Mouse (Mus musculus): ENCODE measurements around the gene AB124611. TPM values are rescaled to one million over a fixed set of nuclear protein-coding genes. Genes with fewer than 3 reads are reported as not detected.
A peak's percentile ranks its signal among the peaks of the same experiment; 100 is the strongest.
"Not testable (repeated sequence)": the region's sequence is repeated elsewhere in the genome, so short reads cannot be mapped to it uniquely, and the experiment has no call there.

The AB124611 gene
- polyA plus RNA-seq, 1 experiment from 2014 or later: 2.6 TPM

- H3K4me1 ChIP-seq (replicated peaks; ENCODE audit: insufficient read depth, low read length): peaks cover 17% of the 10 kb centered on the region
- H3K36me3 ChIP-seq (ENCODE audit: insufficient read depth, low read length): peaks cover 25% of the 10 kb centered on the region
- peak; percentile 89 for ATAC-seq (replicated peaks; ENCODE audit: low FRiP score, low read depth)
- H3K27ac ChIP-seq: peak within 1 kb of the TSS; percentile 91
- TF ChIP-seq CTCF (IDR thresholded peaks at IDR 0.05; ENCODE audit: low read depth): no peak
- no peaks in the 10 kb centered on the region for H3K27me3 ChIP-seq (ENCODE audit: insufficient read depth, low read length)
- H3K9ac ChIP-seq (ENCODE audit: low read depth, low read length): peak within 1 kb of the TSS; percentile 90
- 0% methylated on average over 30 of the region's 30 CpGs for WGBS
- peak within 1 kb of the TSS; percentile 93 for H3K4me2 ChIP-seq (ENCODE audit: low read length)
- H3K4me3 ChIP-seq (replicated peaks; ENCODE audit: low read depth, low read length): peak within 1 kb of the TSS; percentile 98
- peak; percentile 99 for DNase-seq (ENCODE audit: low spot score)
- H3K9me3 ChIP-seq (replicated peaks; ENCODE audit: low read length): no peaks in the 10 kb centered on the region
These were observed 66.7 kb downstream of the AB124611 start, which contains the start of the genes Timm29 and Yipf2 for GRCm38 (mm10) chr9:21592703-21593121. Timm29 (plus strand) TSS chr9:21592722. Yipf2 (minus strand) TSS chr9:21592828.

GRCm38 (mm10) chr9:21593122-21593721 is 67.2 kb downstream of the AB124611 start:
- TF ChIP-seq CTCF (IDR thresholded peaks at IDR 0.05; ENCODE audit: low read depth): no peak
- Histone ChIP-seq H3K4me1 (replicated peaks; ENCODE audit: insufficient read depth, low read length) (peaks cover 17% of the 10 kb centered on the region), H3K9me3 (replicated peaks; ENCODE audit: low read length) (no peaks in the 10 kb centered on the region), H3K27ac (peak overlapping the region; percentile 91), H3K9ac (ENCODE audit: low read depth, low read length) (peak overlapping the region; percentile 90), H3K27me3 (ENCODE audit: insufficient read depth, low read length) (no peaks in the 10 kb centered on the region), H3K4me2 (ENCODE audit: low read length) (peak overlapping the region; percentile 93), H3K4me3 (replicated peaks; ENCODE audit: low read depth, low read length) (peak overlapping the region; percentile 98), H3K36me3 (ENCODE audit: insufficient read depth, low read length) (peaks cover 20% of the 10 kb centered on the region)
- DNase-seq (ENCODE audit: low spot score) (peak; percentile 43), ATAC-seq (replicated peaks; ENCODE audit: low FRiP score, low read depth) (peak; percentile 60)
- WGBS: under 1% methylated on average over 61 of the region's 69 CpGs

- peaks cover 17% of the 10 kb centered on the region for H3K4me1 ChIP-seq (replicated peaks; ENCODE audit: insufficient read depth, low read length)
- not testable (repeated sequence) for DNase-seq (ENCODE audit: low spot score); H3K4me3 ChIP-seq (replicated peaks; ENCODE audit: low read depth, low read length); ATAC-seq (replicated peaks; ENCODE audit: low FRiP score, low read depth); H3K36me3 ChIP-seq (ENCODE audit: insufficient read depth, low read length); H3K27ac ChIP-seq; H3K9me3 ChIP-seq (replicated peaks; ENCODE audit: low read length); H3K9ac ChIP-seq (ENCODE audit: low read depth, low read length); H3K27me3 ChIP-seq (ENCODE audit: insufficient read depth, low read length)
- 85% methylated on average over 8 of the region's 8 CpGs for WGBS
- H3K4me2 ChIP-seq (ENCODE audit: low read length): peak overlapping the region; percentile 93; the same call in 1 of the 2 replicates
These were observed 68.4 kb downstream of the AB124611 start for GRCm38 (mm10) chr9:21594350-21594749.

- Histone ChIP-seq H3K36me3 (ENCODE audit: insufficient read depth, low read length) (peaks cover 3% of the 10 kb centered on the region; the same call in 1 of the 2 replicates), H3K4me3 (replicated peaks; ENCODE audit: low read depth, low read length) (no peak overlapping the region), H3K9me3 (replicated peaks; ENCODE audit: low read length) (no peaks in the 10 kb centered on the region), H3K27ac (no peak overlapping the region), H3K4me1 (replicated peaks; ENCODE audit: insufficient read depth, low read length) (peaks cover 17% of the 10 kb centered on the region), H3K27me3 (ENCODE audit: insufficient read depth, low read length) (no peaks in the 10 kb centered on the region), H3K9ac (ENCODE audit: low read depth, low read length) (no peak overlapping the region), H3K4me2 (ENCODE audit: low read length) (no peak overlapping the region)
- ATAC-seq (replicated peaks; ENCODE audit: low FRiP score, low read depth) (no peak), DNase-seq (ENCODE audit: low spot score) (no peak)
- TF ChIP-seq CTCF (IDR thresholded peaks at IDR 0.05; ENCODE audit: low read depth): no peak
- 75% methylated on average over 2 of the region's 2 CpGs for WGBS
These were observed 68.9 kb downstream of the AB124611 start for GRCm38 (mm10) chr9:21594838-21595237.

Small RNAs within 50 kb of the gene (microRNA-seq; reads per million reads assigned to microRNA genes)
- gene Mir199a-1: 4.8 reads per million, percentile 14 among the genes with 10 or more reads in this experiment

Other genes with a start within 250 kb of the AB124611 start
- gene Kri1, start 238.2 kb upstream of the AB124611 start, polyA plus RNA-seq (2015; fragmentation: Nextera tagmentation; extraction: Ambion mirVana): 8.7 and 10.6 TPM in 2 replicates
- 31.4 and 37.8 TPM in 2 replicates for gene Cdkn2d, start 234.8 kb upstream of the AB124611 start, polyA plus RNA-seq (2015; fragmentation: Nextera tagmentation; extraction: Ambion mirVana)
- gene Ap1m2, start 213.8 kb upstream of the AB124611 start, polyA plus RNA-seq (2015; fragmentation: Nextera tagmentation; extraction: Ambion mirVana): 57.3 and 63.0 TPM in 2 replicates
- 76.5 and 80.5 TPM in 2 replicates for gene Slc44a2, start 205.5 kb upstream of the AB124611 start, polyA plus RNA-seq (2015; fragmentation: Nextera tagmentation; extraction: Ambion mirVana)
- gene Ilf3, start 158.3 kb upstream of the AB124611 start, polyA plus RNA-seq (2015; fragmentation: Nextera tagmentation; extraction: Ambion mirVana): 113 and 125 TPM in 2 replicates
- 41.1 and 42.0 TPM in 2 replicates for gene Qtrt1, start 114.3 kb upstream of the AB124611 start, polyA plus RNA-seq (2015; fragmentation: Nextera tagmentation; extraction: Ambion mirVana)
- 68.0 and 68.9 TPM in 2 replicates for gene Dnm2, start 101.3 kb upstream of the AB124611 start, polyA plus RNA-seq (2015; fragmentation: Nextera tagmentation; extraction: Ambion mirVana)
- gene Tmed1, start 15.9 kb upstream of the AB124611 start, polyA plus RNA-seq (2015; fragmentation: Nextera tagmentation; extraction: Ambion mirVana): 128 and 131 TPM in 2 replicates
- gene Carm1, start 20.7 kb downstream of the AB124611 start, polyA plus RNA-seq (2015; fragmentation: Nextera tagmentation; extraction: Ambion mirVana): 23.7 and 26.3 TPM in 2 replicates
- gene Timm29, start 66.5 kb downstream of the AB124611 start, polyA plus RNA-seq (2015; fragmentation: Nextera tagmentation; extraction: Ambion mirVana): 28.1 and 29.2 TPM in 2 replicates
- gene Yipf2, start 66.7 kb downstream of the AB124611 start, polyA plus RNA-seq (2015; fragmentation: Nextera tagmentation; extraction: Ambion mirVana): 30.2 and 31.6 TPM in 2 replicates
- gene Smarca4, start 90.0 kb downstream of the AB124611 start, polyA plus RNA-seq (2015; fragmentation: Nextera tagmentation; extraction: Ambion mirVana): 41.7 and 46.0 TPM in 2 replicates
- 16.9 and 19.6 TPM in 2 replicates for gene Ldlr, start 197.3 kb downstream of the AB124611 start, polyA plus RNA-seq (2015; fragmentation: Nextera tagmentation; extraction: Ambion mirVana)
- gene Spc24, start 234.1 kb downstream of the AB124611 start, polyA plus RNA-seq (2015; fragmentation: Nextera tagmentation; extraction: Ambion mirVana): 55.1 and 61.1 TPM in 2 replicates